Mouse (Mus musculus) heart, adult 2 months (tissue): Measurements from ENCODE around the gene Fam104a.

Source experiments
- CTCF ChIP-seq: fragments of 200-600 bp; IDR thresholded peaks from 2 replicates; pipeline ENCODE4 v1.8.1; 2022; ENCODE audit warnings: antibody characterized with exemption, mild to moderate bottlenecking, moderate library complexity
- EP300 ChIP-seq: fragments of 200-500 bp; IDR thresholded peaks from 2 replicates; pipeline ENCODE4 v1.6.1; 2011; ENCODE audit warnings: low read depth, low read length, control low read depth; ENCODE audit not compliant: insufficient read depth

GRCm38 (mm10) chr11:113658763-113659162 lies 25.2 kb downstream of the Fam104a start:
- TF ChIP-seq EP300: no peak
- no peak for TF ChIP-seq CTCF
